Comparison of ENCODE assay signal across 12 mouse cellular contexts in the genomic region with DNA sequence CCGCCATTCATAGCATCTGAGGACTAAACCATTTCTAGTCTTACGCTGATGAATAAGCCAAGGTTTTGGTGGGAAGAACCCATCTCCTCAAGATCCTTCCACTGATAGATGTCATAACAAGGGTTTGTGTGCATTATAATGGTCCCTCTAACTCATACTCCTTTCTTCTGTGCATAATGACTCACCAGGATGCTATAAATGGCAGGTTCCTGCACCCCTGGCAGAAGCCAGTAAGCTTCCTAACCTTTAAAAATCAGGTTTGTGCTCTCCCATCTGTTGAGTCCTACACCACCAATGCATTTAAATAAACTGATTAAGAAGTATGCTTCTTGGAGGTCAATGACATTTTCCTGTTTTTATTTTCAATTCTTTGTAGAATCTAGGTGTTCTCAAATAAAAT.
"Had no signal": no experiment of that assay in that cellular context is flagged by ENCODE, and none has a peak within 500 bp of the region (broad histone marks: within the 10 kb centered on the region; RNA-seq: fewer than 3 reads in every experiment).

No protein-coding gene starts in this region.

- DNase-seq: left cerebral cortex, postnatal 4 days; liver; liver, embryonic 13.5 days; liver, postnatal 0 days; lung, adult 18-20 months; lung, adult 2 months; lung, embryonic 14.5 days; lung, postnatal 10 days; lung, postnatal 14 days; lung, postnatal 36 days; lung, postnatal 4 days; midbrain, embryonic 14.5 days had no signal
